Mouse (Mus musculus) midbrain, embryonic 14.5 days (tissue): ENCODE data around the gene Sik3. TPM values are rescaled to one million over a fixed set of nuclear protein-coding genes. Genes with fewer than 3 reads are reported as not detected.
"Not testable (repeated sequence)": the region's sequence is repeated elsewhere in the genome, so short reads cannot be mapped to it uniquely, and the experiment has no call there.

ENCODE experiments used
- ATAC-seq: fragments of 200-750 bp; cut with Nextera tagmentation; 2 replicates; pipeline ENCODE4 v1.8.0; 2017; ENCODE audit warnings: moderate number of reproducible peaks, moderate library complexity; ENCODE audit not compliant: low FRiP score, low TSS enrichment
- DNase-seq: peaks from one replicate; pipeline ENCODE4 v3.0.0-alpha.2; 2015
- H3K27ac ChIP-seq: fragments of 300-500 bp; sonication (generic); replicated peaks from 2 replicates; pipeline ENCODE4 v1.5.1; 2014; ENCODE audit warnings: mild to moderate bottlenecking, low read depth, low read length, moderate library complexity
- H3K27me3 ChIP-seq: fragments of 300-500 bp; sonication (generic); 2 replicates; pipeline ENCODE4 v1.6.1; 2014; ENCODE audit warnings: low read length, control low read depth, mixed read lengths; ENCODE audit not compliant: control insufficient read depth, insufficient read depth
- H3K36me3 ChIP-seq: fragments of 300-500 bp; sonication (generic); 2 replicates; pipeline ENCODE4 v1.6.1; 2014; ENCODE audit warnings: low read length, control low read depth; ENCODE audit not compliant: control insufficient read depth, insufficient read depth
- H3K4me1 ChIP-seq: fragments of 300-500 bp; sonication (generic); 2 replicates; pipeline ENCODE4 v1.6.1; 2014; ENCODE audit warnings: mild to moderate bottlenecking, antibody characterized with exemption, low read length, control low read depth; ENCODE audit not compliant: control insufficient read depth, insufficient read depth
- H3K4me2 ChIP-seq: fragments of 300-500 bp; sonication (generic); 2 replicates; pipeline ENCODE4 v1.6.1; 2014; ENCODE audit warnings: mild to moderate bottlenecking, low read length, moderate library complexity
- H3K4me3 ChIP-seq: fragments of 300-500 bp; sonication (generic); replicated peaks from 2 replicates; pipeline ENCODE4 v1.5.1; 2014; ENCODE audit warnings: low read depth, low read length
- H3K9ac ChIP-seq: fragments of 300-500 bp; sonication (generic); replicated peaks from 2 replicates; pipeline ENCODE4 v1.6.1; 2014; ENCODE audit warnings: mild to moderate bottlenecking, low read length, moderate library complexity
- H3K9me3 ChIP-seq: fragments of 300-500 bp; sonication (generic); 2 replicates; pipeline ENCODE4 v1.6.1; 2016; ENCODE audit warnings: low read length, control low read depth, mixed read lengths; ENCODE audit not compliant: control insufficient read depth
- WGBS: fragments of 180-500 bp; shearing (Covaris S2); extraction: QIAGEN DNeasy Blood & Tissue Kit; methylation state at CpG from one replicate; pipeline ENCODE4 v1.1.7; 2014; 5-methylcytosine and 5-hydroxymethylcytosine counted together
- polyA plus RNA-seq: library from polyadenylated mRNA; unstranded; fragments of >200 nt; fragmentation: Nextera tagmentation; extraction: Ambion mirVana; gene quantifications from 2 replicates; pipeline ENCODE4 v1.2.1, GENCODE M21; 2014

Sik3 gene
- polyA plus RNA-seq, 1 experiment from 2014 or later: 10.3 TPM

DNA sequence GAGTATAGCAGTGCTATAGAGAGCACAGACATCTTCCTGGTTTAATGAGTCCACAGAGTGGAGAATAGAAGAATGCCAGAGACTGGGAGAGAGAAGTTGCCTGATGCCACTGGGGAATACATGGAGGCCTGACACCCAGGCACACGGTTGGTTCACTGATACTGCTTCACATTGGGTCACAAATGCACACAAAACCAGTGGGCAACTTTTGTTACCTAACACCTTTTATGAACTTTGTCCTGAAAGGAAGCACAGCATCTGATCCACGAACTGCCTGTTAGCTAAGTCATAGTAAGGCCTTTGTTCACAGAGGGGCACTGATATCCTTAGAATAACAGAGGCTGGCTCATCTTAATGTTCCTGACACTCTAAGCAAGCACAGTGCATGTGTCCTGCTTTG is 116.6 kb downstream of the Sik3 start:
- H3K36me3 ChIP-seq: no peaks in the 10 kb centered on the region
- no peak overlapping the region for H3K4me3 ChIP-seq
- WGBS: 90% methylated on average over 2 of the region's 2 CpGs
- no peaks in the 10 kb centered on the region for H3K9me3 ChIP-seq
- DNase-seq: no peak
- peaks cover 12% of the 10 kb centered on the region; the same call in 1 of the 2 replicates for H3K4me1 ChIP-seq
- H3K27me3 ChIP-seq: no peaks in the 10 kb centered on the region
- no peak overlapping the region for H3K4me2 ChIP-seq
- H3K9ac ChIP-seq: no peak overlapping the region
- ATAC-seq: no peak
- H3K27ac ChIP-seq: no peak overlapping the region

DNA sequence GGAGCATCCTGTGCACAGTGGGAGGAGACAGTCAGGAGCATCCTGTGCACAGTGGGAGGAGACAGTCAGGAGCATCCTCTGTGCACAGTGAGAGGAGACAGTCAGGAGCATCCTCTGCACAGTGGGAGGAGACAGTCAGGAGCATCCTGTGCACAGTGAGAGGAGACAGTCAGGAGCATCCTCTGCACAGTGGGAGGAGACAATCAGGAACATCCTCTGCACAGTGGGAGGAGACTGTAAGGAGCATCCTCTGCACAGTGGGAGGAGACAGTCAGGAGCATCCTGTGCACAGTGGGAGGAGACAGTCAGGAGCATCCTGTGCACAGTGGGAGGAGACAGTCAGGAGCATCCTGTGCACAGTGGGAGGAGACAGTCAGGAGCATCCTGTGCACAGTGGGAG is 120.2 kb downstream of the Sik3 start:
- not testable (repeated sequence) for H3K4me1 ChIP-seq, H3K4me2 ChIP-seq, H3K4me3 ChIP-seq, H3K27ac ChIP-seq, H3K36me3 ChIP-seq, H3K27me3 ChIP-seq, H3K9ac ChIP-seq, H3K9me3 ChIP-seq, ATAC-seq, DNase-seq

DNA sequence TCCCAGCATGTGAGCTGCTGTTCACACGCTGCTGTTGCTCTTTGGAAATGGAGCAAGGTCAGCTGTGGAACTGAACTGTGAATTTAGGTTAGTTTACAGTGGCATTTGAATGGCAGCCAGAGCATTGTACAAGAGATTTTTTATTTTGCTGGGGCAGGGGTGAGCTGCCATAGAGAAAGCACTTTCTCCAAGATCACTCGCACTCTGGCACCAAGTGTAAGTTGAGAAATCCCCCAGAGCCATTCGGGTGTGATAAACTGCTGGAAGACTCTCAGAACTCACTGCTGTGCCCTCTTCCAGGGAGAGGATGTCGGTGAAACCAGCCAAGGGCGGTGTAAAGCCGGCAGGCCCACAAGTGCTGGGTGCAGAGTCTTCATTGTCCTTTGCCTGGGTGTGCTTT is 126.2 kb downstream of the Sik3 start:
- H3K4me2 ChIP-seq: no peak overlapping the region
- 78% methylated on average over 6 of the region's 6 CpGs for WGBS
- no peak for DNase-seq

DNA sequence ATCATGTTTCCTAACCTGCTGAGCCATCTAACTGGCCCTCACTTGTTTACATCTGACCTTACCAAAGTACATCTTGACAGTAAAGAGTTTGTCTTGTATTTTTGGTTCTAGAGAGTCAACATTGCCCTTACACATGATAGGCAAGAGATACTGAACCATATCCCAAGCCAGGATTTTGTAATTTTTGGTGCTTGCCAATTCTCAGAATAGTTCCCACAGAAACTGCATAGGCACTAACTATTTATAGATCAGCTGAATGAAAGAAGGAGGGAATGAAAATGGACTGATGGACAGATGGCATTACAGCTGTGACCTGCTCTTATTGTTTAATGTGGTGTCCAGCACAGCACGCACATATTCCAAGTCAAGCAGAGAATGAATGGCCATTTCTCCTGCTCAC is 128.2 kb downstream of the Sik3 start:
- Histone ChIP-seq H3K27me3 (no peaks in the 10 kb centered on the region), H3K9ac (no peak overlapping the region), H3K4me1 (no peaks in the 10 kb centered on the region), H3K4me3 (no peak overlapping the region), H3K9me3 (no peaks in the 10 kb centered on the region), H3K27ac (no peak overlapping the region), H3K4me2 (no peak overlapping the region), H3K36me3 (no peaks in the 10 kb centered on the region)
- ATAC-seq: no peak
- WGBS: 93% methylated on average over 1 of the region's 1 CpGs
- no peak for DNase-seq

More for the DNA sequence above, 126.2 kb downstream of the Sik3 start:
- ATAC-seq: no peak
- Histone ChIP-seq H3K27ac (no peak overlapping the region), H3K36me3 (no peaks in the 10 kb centered on the region), H3K27me3 (no peaks in the 10 kb centered on the region), H3K4me1 (no peaks in the 10 kb centered on the region), H3K4me3 (no peak overlapping the region), H3K9me3 (no peaks in the 10 kb centered on the region), H3K9ac (no peak overlapping the region)

DNA sequence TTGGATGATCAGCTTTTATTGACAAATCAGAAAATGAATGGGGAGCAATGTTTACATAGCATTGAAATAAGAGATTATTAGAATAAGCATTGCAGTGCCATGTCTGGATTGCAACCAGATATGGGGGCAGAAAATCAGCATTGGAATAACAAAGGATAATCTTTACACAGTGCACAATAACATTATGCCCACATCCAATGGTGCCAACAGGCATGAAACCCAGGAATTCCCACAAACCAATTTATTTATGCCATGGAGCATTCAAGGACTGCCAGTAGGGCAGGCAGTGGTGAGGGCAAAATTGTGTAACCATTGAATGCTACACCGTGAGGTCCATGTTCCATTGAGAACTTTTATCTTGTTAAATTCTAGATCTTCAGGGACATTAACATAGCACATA is 129.4 kb downstream of the Sik3 start:
- no peaks in the 10 kb centered on the region for H3K27me3 ChIP-seq
- H3K27ac ChIP-seq: no peak overlapping the region
- H3K4me3 ChIP-seq: no peak overlapping the region
- ATAC-seq (no peak), DNase-seq (no peak)
- 0 out of 2 replicates have a peak, but pooled peaks cover 6% of the 10 kb centered on the region for H3K4me1 ChIP-seq
- no peak overlapping the region for H3K9ac ChIP-seq
- no peaks in the 10 kb centered on the region for H3K9me3 ChIP-seq
- no peaks in the 10 kb centered on the region for H3K36me3 ChIP-seq
- no peak overlapping the region for H3K4me2 ChIP-seq
- 77% methylated on average over 1 of the region's 1 CpGs for WGBS

DNA sequence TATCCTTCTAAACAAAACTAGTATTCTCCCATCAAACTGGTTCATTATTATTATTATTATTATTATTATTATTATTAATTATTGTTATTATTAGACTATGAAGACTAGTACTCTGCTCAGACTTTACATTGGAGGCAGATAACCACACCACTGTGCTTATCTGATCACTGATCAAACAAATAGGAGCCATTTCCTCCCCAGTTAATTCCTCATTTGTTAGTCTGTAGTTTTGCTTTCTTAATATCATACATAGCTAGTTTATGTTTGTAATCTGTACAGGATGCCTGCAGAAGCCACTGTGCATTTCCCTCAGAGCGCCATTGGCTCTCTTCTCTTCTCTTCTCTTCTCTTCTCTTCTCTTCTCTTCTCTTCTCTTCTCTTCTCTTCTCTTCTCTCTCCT is 129.9 kb downstream of the Sik3 start:
- no peak for DNase-seq
- 94% methylated on average over 1 of the region's 1 CpGs for WGBS
- no peak for ATAC-seq
- 0 out of 2 replicates have a peak, but pooled peaks cover 6% of the 10 kb centered on the region for H3K4me1 ChIP-seq
- H3K36me3 ChIP-seq: no peaks in the 10 kb centered on the region
- H3K27ac ChIP-seq: no peak overlapping the region
- H3K4me3 ChIP-seq: no peak overlapping the region
- H3K9ac ChIP-seq: no peak overlapping the region
- H3K4me2 ChIP-seq: no peak overlapping the region
- no peaks in the 10 kb centered on the region for H3K9me3 ChIP-seq
- H3K27me3 ChIP-seq: no peaks in the 10 kb centered on the region

DNA sequence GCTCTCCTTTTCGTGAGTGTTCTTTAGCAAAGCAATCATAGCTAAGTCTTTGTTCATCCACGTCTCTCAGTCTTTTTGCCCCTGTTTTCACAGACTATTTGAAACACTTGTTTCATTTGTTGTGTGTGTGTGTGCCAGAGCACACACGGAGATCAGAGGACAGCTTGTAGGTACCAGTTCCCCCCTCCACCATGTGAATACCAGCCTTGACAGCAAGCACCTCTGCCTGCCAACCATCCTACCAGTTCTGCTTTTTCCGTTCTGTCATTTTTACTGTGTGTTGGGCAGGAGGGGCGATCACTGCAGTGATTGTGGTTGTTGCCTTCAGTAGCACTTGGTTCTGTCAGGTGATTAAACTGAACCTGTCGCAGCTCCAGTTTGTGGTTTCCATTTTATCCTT is 132.4 kb downstream of the Sik3 start:
- Histone ChIP-seq H3K4me3 (no peak overlapping the region), H3K9ac (no peak overlapping the region), H3K36me3 (no peaks in the 10 kb centered on the region), H3K27ac (no peak overlapping the region), H3K27me3 (no peaks in the 10 kb centered on the region), H3K4me1 (0 out of 2 replicates have a peak, but pooled peaks cover 6% of the 10 kb centered on the region), H3K9me3 (no peaks in the 10 kb centered on the region), H3K4me2 (no peak overlapping the region)
- DNase-seq: no peak
- 88% methylated on average over 6 of the region's 6 CpGs for WGBS
- ATAC-seq: no peak

DNA sequence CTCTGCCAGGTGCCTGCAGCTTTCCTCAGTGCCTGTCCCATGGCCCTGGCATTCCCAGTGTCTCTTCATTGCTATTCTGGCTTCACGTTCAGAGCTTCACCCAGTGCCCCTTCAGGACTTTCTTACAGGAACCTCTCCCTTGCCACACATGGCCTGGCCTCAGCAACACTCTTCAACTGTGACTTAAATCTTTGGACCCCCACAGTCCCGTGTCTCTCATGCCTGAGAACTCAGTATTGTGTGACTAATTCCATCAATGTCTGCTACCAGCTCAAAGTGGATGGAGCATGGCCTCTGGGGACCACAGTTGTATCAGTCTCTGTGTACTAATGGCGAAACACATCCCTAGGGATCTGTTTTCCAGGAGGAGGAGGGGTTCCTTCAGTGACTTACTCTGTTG is 133.8 kb downstream of the Sik3 start:
- 25% methylated on average over 3 of the region's 3 CpGs for WGBS
- H3K9me3 ChIP-seq: no peaks in the 10 kb centered on the region
- ATAC-seq: no peak
- H3K4me2 ChIP-seq: no peak overlapping the region
- DNase-seq: no peak
- H3K27me3 ChIP-seq: no peaks in the 10 kb centered on the region
- 0 out of 2 replicates have a peak, but pooled peaks cover 6% of the 10 kb centered on the region for H3K4me1 ChIP-seq
- no peak overlapping the region for H3K27ac ChIP-seq
- H3K9ac ChIP-seq: no peak overlapping the region
- no peak overlapping the region for H3K4me3 ChIP-seq
- H3K36me3 ChIP-seq: no peaks in the 10 kb centered on the region

DNA sequence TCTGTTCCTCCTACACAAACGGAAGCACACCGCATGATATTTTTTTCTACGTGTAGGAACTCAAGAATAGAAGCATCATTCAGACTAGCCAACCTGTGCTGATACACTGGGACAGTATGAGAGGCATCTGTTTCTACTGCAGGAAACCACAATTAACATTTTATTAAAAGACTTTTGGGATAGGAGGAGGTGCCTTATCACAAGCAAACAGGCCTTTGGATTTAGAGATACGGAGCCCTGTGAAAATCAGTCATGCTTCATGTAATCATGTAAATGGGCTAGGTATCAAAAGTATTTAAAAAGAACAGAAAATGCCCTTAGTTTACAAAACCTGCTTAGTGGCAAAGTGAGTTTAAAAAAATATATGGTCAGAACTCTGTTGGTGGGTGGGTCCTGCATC is 136.1 kb downstream of the Sik3 start:
- WGBS: 80% methylated on average over 4 of the region's 4 CpGs
- H3K4me2 ChIP-seq: no peak overlapping the region
- ATAC-seq: no peak
- H3K9ac ChIP-seq: no peak overlapping the region
- H3K27me3 ChIP-seq: no peaks in the 10 kb centered on the region
- no peak overlapping the region for H3K4me3 ChIP-seq
- no peak for DNase-seq
- H3K27ac ChIP-seq: no peak overlapping the region
- no peaks in the 10 kb centered on the region for H3K36me3 ChIP-seq
- 0 out of 2 replicates have a peak, but pooled peaks cover 6% of the 10 kb centered on the region for H3K4me1 ChIP-seq
- no peaks in the 10 kb centered on the region for H3K9me3 ChIP-seq
